Comparison of ENCODE assay signal across 18 mouse cellular contexts in genomic region chr15:7152116-7152760, GRCm38 (mm10).
DNase-seq lines count a peak whose midpoint lies in the region; ATAC-seq and TF ChIP-seq lines count a peak whose summit lies in the region.
"Had no signal": no experiment of that assay in that cellular context is flagged by ENCODE, and none has a peak within 500 bp of the region (broad histone marks: within the 10 kb centered on the region; RNA-seq: fewer than 3 reads in every experiment).

No protein-coding gene starts in this region.

- H3K9ac ChIP-seq in heart, embryonic 13.5 days: no peak overlapping the region
- H3K9ac ChIP-seq: embryonic facial prominence, embryonic 12.5 days; heart, embryonic 12.5 days; hindbrain, embryonic 15.5 days; neural tube, embryonic 13.5 days had no signal

- intact Hi-C loops in heart, postnatal 14 days (cut with DNase I): no loop called here

- no peaks in the 10 kb centered on the region for H3K27me3 ChIP-seq in heart, embryonic 13.5 days (replicated peaks)
- H3K27me3 ChIP-seq in kidney, adult 2 months (replicated peaks; ENCODE audit: control insufficient read depth, insufficient read depth, low read length): no peaks in the 10 kb centered on the region
- H3K27me3 ChIP-seq: embryonic facial prominence, embryonic 12.5 days; heart, embryonic 12.5 days; hindbrain, embryonic 15.5 days; neural tube, embryonic 13.5 days had no signal

- no peak for TF ChIP-seq POLR2A in kidney, adult 2 months (IDR thresholded peaks at IDR 0.05; ENCODE audit: low read depth, low read length)

- no peak for DNase-seq in heart, postnatal 14 days
- peak; percentile 61 for DNase-seq in kidney, adult 2 months
- DNase-seq in kidney, adult 18-20 months: no peak
- DNase-seq in retina, postnatal 1 day: peak; percentile 62
- DNase-seq in retina, embryonic 14.5 days (ENCODE audit: low spot score): no peak
- DNase-seq in lung, postnatal 36 days: no peak
- no peak for DNase-seq in adrenal gland, postnatal 4 days (ENCODE audit: low spot score in 2 of 2)
- DNase-seq: cerebellum, adult 8-10 months; liver; thymus, postnatal 14 days had no signal

- no peak overlapping the region for H3K4me3 ChIP-seq in heart, embryonic 13.5 days
- no peak overlapping the region for H3K4me3 ChIP-seq in kidney, adult 2 months (ENCODE audit: insufficient read depth, low read depth, low read length)
- H3K4me3 ChIP-seq: embryonic facial prominence, embryonic 12.5 days; heart, embryonic 12.5 days; hindbrain, embryonic 15.5 days; neural tube, embryonic 13.5 days had no signal

- peaks cover 41% of the 10 kb centered on the region for H3K4me1 ChIP-seq in heart, embryonic 13.5 days
- H3K4me1 ChIP-seq in kidney, adult 2 months (ENCODE audit: control insufficient read depth, insufficient read depth, low read length): peaks cover 23% of the 10 kb centered on the region

- peaks cover 19% of the 10 kb centered on the region for H3K36me3 ChIP-seq in heart, embryonic 13.5 days
- no peaks in the 10 kb centered on the region for H3K36me3 ChIP-seq in kidney, adult 2 months (ENCODE audit: control insufficient read depth, insufficient read depth, low read length)
- H3K36me3 ChIP-seq: hindbrain, embryonic 15.5 days had no signal

- ATAC-seq in heart, embryonic 13.5 days (ENCODE audit: extremely low read depth, insufficient number of reproducible peaks, low FRiP score, low TSS enrichment): no peak
- ATAC-seq: forebrain, embryonic 14.5 days; intestine, postnatal 0 days; lung, postnatal 0 days had no signal

- no peak overlapping the region for H3K4me2 ChIP-seq in heart, embryonic 13.5 days
- H3K4me2 ChIP-seq: embryonic facial prominence, embryonic 12.5 days; heart, embryonic 12.5 days; hindbrain, embryonic 15.5 days; neural tube, embryonic 13.5 days had no signal

- H3K27ac ChIP-seq in heart, embryonic 13.5 days (replicated peaks): 0 out of 2 replicates have a peak overlapping the region, but pooled peaks have one; percentile 12
- H3K27ac ChIP-seq in kidney, adult 2 months (ENCODE audit: insufficient read depth, low read depth, low read length): peak overlapping the region; percentile 41
- H3K27ac ChIP-seq: embryonic facial prominence, embryonic 12.5 days; hindbrain, embryonic 15.5 days; neural tube, embryonic 13.5 days had no signal

- H3K9me3 ChIP-seq in heart, embryonic 13.5 days: no peaks in the 10 kb centered on the region
- H3K9me3 ChIP-seq: embryonic facial prominence, embryonic 12.5 days; heart, embryonic 12.5 days; hindbrain, embryonic 15.5 days; neural tube, embryonic 13.5 days had no signal

- 51% methylated on average over 10 of the region's 10 CpGs for WGBS in heart, embryonic 13.5 days
- WGBS in kidney, adult 2 months: 40% methylated on average over 10 of the region's 10 CpGs

- no peak for TF ChIP-seq CTCF in kidney, adult 2 months (conservative IDR thresholded peaks at IDR 0.05; ENCODE audit: insufficient read depth, insufficient read length, low read depth, low read length)

Comparison
In these comparisons a context has a peak if more than half of its experiments do, and no peak if none do; other contexts are left out.
1. DNase-seq: peak in kidney, adult 2 months (single experiment) and retina, postnatal 1 day (single experiment); none in heart, postnatal 14 days (0 of 2), kidney, adult 18-20 months (single experiment), retina, embryonic 14.5 days (single experiment), lung, postnatal 36 days (single experiment) and adrenal gland, postnatal 4 days (0 of 2).